Mouse (Mus musculus): ENCODE data around the gene Hand2.

Hand2 gene

DNA sequence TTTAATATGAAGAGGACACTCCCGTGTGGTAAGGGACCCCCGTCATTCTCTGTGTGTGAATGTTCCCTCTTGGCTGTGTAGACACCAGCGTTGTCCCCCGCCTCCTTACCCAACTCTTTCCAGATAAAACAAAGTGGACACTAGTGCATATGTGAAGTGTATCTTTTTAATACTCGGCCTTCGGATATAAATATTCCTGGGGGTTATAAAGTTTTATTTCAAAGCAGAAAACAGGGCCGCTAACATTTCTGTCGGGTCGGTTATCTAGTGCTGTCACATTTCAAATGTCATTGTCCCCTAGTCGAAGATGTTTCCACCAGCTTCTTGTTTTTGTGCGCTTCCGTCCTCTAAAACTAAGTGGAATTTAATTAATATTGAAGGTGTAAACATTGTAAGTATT lies 3.3 kb downstream of the Hand2 start:
- DNase-seq (ENCODE audit: low read depth, low spot score), result no peak

GRCm38 (mm10) chr8:57324671-57325070 lies 3.9 kb downstream of the Hand2 start:
- no peak for DNase-seq (ENCODE audit: low read depth, low spot score)

DNA sequence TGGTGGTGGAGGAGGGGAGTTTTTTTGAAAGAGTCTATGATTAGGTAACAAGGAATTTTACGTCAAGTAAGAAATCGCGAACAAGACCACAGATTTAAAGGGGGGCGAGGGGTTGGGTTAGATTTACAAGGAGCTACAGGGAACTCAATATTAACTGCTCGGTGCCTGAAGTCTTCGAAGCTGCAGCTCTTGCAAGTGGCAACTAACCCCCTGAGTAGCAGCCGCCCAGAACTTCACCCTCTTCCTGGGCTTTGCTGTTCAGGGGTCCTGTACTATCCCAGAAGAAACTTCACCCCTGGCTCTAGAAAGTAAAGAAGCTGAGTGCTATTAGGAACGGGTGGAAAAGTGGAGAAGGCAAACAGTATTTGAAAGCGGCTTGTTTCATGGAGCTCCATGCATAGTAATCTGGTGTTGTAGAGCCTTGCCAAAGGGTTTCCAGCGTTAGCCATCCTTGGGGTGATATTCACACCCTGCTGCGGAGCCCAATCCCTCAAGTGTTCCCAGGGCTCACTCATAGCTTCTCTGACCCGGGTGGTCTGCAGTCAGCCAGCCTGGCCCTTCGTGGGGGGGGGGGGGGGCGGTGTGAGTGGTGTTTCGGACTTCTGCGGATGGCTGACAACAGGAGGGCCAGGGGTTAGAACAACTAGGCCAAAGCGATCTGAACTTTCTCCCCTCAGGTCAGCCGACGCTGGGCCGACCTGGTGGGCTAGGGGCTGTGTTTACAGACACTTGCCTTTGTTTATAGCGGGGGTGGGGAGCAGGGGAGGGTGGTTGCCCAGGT lies 4.5 kb downstream of the Hand2 start:
- DNase-seq (ENCODE audit: low read depth, low spot score), result no peak

- no peak for DNase-seq (ENCODE audit: low read depth, low spot score)
Observed at GRCm38 (mm10) chr8:57326091-57327065, 5.6 kb downstream of the Hand2 start.

DNA sequence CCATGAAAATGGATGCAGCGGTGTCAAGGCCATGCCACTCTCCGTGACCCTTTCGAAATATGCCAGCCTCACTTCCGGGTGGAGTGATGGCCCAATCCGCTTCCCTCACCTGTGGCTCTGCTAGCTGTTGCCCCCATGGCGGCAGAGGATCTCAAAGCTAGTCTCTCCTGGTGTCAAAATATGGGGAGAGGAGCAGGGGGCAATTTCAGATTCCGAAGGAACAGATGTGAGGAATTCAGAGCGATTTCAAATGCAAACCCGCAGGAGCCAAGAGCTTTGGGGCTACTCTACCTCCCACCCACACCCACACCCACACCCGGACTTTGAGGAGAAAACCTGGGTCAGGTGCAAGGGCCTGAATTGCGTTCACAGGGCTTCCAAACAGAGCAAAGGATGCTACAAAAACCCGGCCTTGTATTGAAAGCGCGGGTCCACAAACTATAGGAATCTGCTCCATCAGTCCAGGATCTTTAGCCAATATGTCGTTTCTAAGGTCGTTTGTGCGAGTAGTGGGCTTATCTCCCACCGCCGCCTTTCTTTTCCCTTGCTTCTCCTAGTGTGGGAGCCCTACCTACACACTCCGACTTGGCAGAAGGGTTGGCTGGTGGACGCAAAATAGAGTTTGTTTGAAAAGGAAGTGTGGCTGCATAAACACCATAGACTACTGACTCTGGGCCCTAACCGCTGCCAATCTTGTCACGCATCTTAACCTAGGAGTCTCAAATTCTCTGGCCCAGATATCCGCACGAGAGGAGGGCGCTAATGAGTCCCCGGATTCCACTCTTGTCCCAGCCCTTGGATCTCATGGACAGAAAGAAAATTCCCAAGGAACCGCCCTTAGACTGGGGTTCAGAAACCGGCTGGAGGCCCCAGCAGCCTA lies 6.7 kb downstream of the Hand2 start:
- DNase-seq (ENCODE audit: low read depth, low spot score), result no peak

DNA sequence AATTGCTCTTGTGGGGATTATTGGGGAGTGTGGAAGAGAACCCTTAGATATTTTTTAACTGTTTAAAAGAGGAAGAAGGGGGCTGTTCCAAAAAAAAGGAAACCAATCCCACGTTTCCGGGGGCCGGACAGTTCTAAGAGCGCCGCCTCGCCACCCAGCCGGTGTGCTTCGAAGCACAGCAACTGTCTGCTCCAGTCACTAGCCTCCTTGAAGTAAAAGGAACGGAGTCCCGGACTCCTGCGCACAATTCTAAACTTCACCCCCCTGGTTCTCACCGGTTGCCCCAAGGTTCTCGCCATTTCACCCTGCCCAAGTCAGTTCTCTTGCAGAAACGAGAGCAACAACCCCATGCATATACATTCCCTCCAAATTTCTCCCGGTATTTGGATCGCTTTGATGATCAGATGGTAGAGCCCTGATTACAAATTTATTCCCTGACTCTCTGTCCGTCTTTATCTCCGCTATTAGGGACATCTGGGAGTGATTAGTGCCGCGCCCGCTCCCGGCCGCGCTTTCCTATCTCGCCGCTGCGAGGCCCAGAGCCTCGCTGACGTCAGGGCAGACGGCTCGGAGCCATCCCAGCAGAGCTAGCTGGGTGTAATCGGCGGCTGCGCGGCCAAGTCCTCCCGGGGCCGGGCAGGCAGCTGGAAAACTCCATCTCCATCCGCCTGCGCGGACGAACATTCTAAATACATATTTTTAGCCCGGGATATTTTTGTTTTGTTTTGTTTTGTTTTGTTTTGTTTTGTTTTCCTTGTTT lies 7.6 kb downstream of the Hand2 start:
- no peak for DNase-seq (ENCODE audit: low read depth, low spot score)

DNA sequence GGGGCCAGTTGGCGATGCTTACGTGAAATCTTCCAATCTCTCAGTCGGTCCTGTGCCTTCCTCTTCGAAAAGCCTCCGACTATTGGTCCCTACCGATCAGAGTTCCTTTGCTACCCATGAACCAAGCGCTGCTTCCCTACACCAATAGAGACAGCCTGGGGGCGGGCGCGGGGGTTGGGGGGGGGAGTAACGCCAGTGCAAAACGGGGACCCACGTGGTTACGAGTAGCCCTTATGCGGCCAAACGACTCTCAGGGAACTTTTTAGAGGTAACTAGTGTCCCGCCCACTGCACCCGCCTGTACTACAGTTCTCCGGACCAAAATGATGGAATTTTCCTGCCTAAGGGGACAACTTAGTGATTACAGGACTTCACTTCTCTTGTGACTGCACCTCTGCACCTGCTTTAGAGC lies 8.2 kb downstream of the Hand2 start:
- no peak for DNase-seq (ENCODE audit: low read depth, low spot score)

DNA sequence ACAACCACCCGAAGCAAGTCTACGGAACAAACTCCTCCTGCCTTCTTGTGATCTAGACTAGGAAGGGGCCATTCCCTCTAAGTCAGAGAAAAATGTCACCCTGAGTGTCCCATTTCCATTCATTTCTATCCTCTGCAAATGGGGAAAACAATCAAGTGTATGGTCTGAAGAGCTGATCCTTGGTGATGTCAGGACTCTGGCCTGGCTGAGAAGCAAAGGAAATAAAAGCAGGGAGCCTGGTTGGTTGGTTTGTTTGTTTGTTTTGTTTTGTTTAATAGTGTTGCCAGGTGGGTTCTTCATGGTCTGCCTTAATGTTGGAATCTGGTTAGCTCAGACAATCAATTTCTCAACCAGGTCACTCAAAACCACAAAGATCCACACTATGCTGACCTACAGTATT lies 9.3 kb downstream of the Hand2 start:
- DNase-seq (ENCODE audit: low read depth, low spot score), result no peak

- no peak for DNase-seq (ENCODE audit: low read depth, low spot score)
Observed at GRCm38 (mm10) chr8:57331727-57332630, 11.2 kb downstream of the Hand2 start.

DNA sequence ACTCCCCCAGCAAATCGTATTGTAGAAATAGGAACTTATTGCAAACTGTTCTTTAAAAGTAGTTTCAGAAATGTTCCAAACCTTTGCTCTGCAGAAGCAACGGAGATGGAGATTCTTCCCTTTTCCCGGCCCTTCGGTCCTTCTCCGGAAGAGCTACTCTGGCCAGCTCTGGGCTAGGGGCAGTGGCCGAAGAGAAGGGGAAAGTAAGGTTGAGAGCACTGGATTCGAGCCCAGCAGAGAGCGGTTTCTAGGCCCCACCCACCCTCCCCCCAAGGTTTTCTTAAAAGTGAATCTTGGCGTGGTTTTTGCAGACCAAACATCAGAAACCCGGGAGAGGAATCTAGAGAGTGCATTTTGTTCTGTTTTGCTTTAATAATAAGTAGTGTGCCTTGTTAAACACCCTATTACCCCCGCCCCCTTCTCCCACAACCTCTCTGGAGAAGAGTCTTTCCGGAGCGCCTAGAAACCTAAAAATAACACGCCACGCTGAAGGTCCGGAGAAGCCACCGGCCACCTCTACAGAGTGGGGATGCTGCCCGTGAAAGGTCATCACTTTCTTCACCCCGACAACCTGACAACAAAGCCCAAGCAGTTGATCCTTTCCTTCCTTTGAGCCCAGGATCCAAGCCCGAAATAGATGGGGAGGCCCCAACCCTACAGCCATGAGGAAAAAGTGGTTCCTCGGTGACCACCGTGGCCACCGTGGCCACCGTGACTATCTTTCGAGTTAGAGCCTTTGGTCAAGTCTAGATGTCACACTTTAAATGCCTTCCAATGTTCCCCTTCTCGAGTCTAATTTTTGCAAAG lies 12.1 kb downstream of the Hand2 start:
- no peak for DNase-seq (ENCODE audit: low read depth, low spot score)

GRCm38 (mm10) chr8:57333483-57333770 lies 12.6 kb downstream of the Hand2 start:
- DNase-seq (ENCODE audit: low read depth, low spot score), result no peak

DNA sequence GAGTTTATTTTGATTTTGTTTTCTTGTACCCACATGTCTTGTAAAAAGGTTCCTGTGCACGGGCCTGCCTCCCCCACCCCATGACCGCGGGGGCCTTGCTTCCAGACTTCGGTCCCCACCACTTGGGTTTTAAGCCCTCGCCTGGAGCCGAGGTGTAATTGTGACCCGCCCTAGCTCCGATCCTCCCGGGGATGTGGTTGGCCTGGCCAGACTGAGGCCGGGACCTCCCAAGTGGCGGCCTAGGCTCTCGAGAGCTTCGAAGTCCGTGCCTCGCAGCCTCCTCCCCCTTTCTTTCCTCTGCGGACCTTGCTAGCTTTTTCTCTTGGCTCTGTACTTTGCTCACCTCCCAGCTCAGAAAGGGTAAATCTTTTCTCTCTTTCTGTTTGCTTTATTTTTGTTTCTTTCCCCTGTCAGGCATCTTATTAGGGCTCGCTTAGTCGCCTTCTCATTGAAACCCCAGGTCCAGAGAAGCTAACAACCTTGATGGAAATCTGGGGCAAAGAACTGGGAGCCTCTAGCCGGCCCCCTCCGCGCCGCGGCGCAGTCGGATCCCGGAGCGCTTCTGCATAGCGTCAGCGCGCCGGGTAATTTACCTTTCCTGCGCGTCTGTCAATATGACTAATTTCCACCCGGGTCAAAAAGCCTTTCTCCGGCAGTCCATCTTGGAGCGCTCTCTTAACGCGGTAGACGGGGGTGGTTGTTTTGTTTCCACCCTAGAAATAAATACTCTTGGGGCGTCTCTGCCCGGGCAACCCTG lies 13.2 kb downstream of the Hand2 start:
- no peak for DNase-seq (ENCODE audit: low read depth, low spot score)

DNA sequence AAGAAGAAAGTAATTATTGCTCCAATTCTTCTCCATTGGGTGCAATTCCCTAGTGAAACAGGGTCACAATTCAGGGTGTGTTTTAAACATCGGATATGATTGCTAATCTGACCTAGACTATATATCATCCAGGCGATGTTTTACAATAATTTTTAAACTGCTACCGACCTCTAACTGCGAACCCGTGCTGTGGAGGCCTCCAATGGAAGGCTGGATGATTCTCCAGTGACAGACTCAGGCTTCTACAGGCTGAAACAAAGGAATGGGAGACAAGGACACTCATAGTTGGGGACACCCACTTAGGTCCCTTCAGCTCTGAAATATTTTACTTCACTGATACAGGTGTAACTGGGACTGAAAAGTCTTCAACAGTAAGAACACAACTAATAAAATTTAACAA lies 13.9 kb downstream of the Hand2 start:
- DNase-seq (ENCODE audit: low read depth, low spot score), result no peak

DNA sequence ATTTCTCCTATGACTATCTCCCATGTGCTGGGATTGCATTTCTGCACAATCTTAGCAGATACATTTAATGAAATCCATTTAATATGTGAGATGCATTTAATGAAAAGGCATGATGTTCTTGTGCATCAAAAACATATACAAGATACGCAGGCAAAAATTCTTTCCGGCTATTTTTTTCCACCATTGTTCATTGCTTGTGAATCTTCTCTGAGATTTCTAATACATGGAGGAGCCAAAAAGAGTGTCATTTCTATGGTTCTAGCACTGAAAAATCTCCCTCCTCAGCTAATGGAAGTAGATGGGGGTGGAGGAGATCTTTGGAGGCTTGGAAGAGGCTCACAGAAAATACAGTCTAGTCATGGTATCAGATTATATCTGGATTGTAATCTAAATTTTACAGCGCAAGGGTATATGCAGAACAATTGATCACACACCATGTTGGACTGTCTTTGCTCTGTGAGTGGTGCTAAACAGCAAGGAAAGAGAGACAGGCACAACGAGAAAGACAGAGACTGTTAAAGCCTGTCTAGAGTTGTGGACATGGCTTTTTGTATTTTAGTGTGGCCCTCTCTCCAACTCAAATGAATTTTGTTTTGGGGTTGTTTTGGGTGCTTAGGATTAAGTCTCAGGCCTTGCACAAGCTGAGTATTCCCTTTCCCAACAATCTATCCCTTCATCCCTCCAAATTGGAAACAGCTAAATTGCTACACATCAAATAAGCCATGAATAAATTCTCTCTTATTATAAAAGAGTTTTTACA lies 16.7 kb downstream of the Hand2 start:
- no peak for DNase-seq (ENCODE audit: low read depth, low spot score)

DNA sequence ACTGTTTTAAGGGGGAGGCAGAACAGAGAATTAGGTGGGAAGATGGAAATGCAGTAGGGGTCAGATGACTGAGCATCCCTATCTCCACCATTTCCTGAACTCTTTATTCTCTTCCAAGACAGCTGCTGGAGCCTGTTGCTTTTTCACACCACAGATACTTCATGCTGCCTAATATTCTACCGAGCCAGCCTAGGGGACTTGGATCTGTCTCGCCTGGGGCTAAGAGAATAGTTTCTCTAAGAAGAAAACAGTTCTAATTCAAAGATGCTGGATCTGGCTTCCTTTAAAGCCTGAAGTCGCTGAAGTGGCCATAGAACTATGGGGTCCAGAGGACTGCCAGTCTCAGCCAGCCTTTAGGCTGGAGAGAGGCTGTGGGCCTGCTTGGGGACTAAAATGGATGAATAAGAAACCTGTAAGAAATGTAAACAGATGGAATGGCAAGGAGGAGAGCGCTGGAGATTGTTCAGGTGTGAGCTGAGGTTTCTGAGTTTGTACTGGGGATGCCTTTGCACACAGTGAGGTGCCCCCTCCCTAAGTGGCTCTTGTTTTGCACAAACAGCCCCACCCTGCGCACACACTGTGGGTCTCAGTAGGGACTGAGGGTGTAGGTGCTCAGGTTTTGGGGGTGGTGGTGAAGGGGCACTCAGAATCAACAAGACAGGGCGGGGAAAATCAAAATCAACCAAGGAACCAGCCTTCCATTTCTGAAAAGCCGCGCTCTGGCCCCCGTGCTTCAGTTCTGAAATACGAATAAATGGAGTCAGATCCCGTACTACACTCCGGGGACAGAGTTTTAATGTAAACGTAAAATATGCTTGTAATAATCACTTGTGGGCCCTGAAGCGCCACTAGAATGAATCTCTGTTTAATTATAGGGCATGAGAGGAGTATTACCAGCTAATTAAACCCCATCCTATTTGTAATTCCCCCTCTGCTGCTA lies 19.2 kb downstream of the Hand2 start:
- DNase-seq (ENCODE audit: low read depth, low spot score), result no peak

GRCm38 (mm10) chr8:57340840-57341540 lies 20.2 kb downstream of the Hand2 start:
- DNase-seq (ENCODE audit: low read depth, low spot score), result no peak
